ENCODE assay signal across 35 mouse cellular contexts in the genomic region with DNA sequence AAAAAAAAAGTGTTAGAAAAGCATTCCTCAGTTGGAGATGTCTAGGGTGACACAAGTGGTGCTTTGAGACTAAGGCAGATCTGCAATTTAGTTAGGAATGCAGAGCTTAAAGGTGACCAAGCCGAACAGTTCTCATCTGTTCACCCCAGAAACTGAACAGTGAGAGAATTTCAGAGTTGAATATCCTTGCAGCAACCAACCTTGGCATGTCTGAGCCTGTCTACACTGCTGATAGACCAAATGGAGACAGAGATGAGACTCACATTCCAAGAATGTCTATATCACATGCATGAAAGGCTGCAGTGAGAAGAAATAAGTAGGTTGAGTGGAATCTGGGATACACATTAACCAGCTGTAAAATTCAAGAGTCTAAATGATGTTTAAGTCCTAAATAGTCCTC. TPM values are rescaled to one million over a fixed set of nuclear protein-coding genes. Genes with fewer than 3 reads are reported as not detected.
"Had no signal": no experiment of that assay in that cellular context is flagged by ENCODE, and none has a peak within 500 bp of the region (broad histone marks: within the 10 kb centered on the region; RNA-seq: fewer than 3 reads in every experiment).

No protein-coding gene starts in this region.

- H3K9me3 ChIP-seq: limb, embryonic 10.5 days; limb, embryonic 12.5 days; limb, embryonic 13.5 days; limb, embryonic 15.5 days; liver, embryonic 12.5 days; liver, embryonic 13.5 days; liver, embryonic 15.5 days; lung, embryonic 15.5 days; megakaryocyte, embryonic 14.5 days; midbrain, embryonic 10.5 days; midbrain, embryonic 12.5 days; midbrain, embryonic 13.5 days; midbrain, embryonic 15.5 days; neural tube, embryonic 12.5 days; neural tube, embryonic 13.5 days had no signal

- H3K9ac ChIP-seq: limb, embryonic 12.5 days; limb, embryonic 13.5 days; limb, embryonic 15.5 days; liver, embryonic 12.5 days; liver, embryonic 13.5 days; liver, embryonic 14.5 days; liver, embryonic 15.5 days; liver, postnatal 0 days; lung, embryonic 14.5 days; lung, embryonic 15.5 days; midbrain, embryonic 12.5 days; midbrain, embryonic 13.5 days; midbrain, embryonic 15.5 days; neural tube, embryonic 12.5 days; neural tube, embryonic 13.5 days had no signal

- H3K27ac ChIP-seq: limb, embryonic 10.5 days; limb, embryonic 12.5 days; limb, embryonic 13.5 days; limb, embryonic 15.5 days; liver, embryonic 12.5 days; liver, embryonic 13.5 days; liver, embryonic 14.5 days; liver, embryonic 15.5 days; lung, embryonic 15.5 days; macrophage; midbrain, embryonic 10.5 days; midbrain, embryonic 12.5 days; midbrain, embryonic 13.5 days; midbrain, embryonic 15.5 days; neural tube, embryonic 12.5 days; neural tube, embryonic 13.5 days had no signal

- H3K36me3 ChIP-seq: limb, embryonic 10.5 days; limb, embryonic 12.5 days; limb, embryonic 15.5 days; liver, embryonic 12.5 days; liver, embryonic 13.5 days; liver, embryonic 15.5 days; lung, embryonic 15.5 days; midbrain, embryonic 10.5 days; midbrain, embryonic 12.5 days; midbrain, embryonic 13.5 days; midbrain, embryonic 15.5 days; neural tube, embryonic 12.5 days had no signal

- H3K4me3 ChIP-seq: limb, embryonic 10.5 days; limb, embryonic 12.5 days; limb, embryonic 13.5 days; limb, embryonic 15.5 days; liver, embryonic 12.5 days; liver, embryonic 13.5 days; liver, embryonic 15.5 days; lung, embryonic 15.5 days; megakaryocyte, embryonic 14.5 days; midbrain, embryonic 10.5 days; midbrain, embryonic 12.5 days; midbrain, embryonic 13.5 days; midbrain, embryonic 15.5 days; myocyte; neural tube, embryonic 12.5 days; neural tube, embryonic 13.5 days had no signal

- H3K4me2 ChIP-seq: limb, embryonic 12.5 days; limb, embryonic 13.5 days; limb, embryonic 15.5 days; liver, embryonic 11.5 days; liver, embryonic 12.5 days; liver, embryonic 13.5 days; liver, embryonic 15.5 days; lung, embryonic 14.5 days; lung, embryonic 15.5 days; midbrain, embryonic 11.5 days; midbrain, embryonic 12.5 days; midbrain, embryonic 13.5 days; midbrain, embryonic 15.5 days; neural tube, embryonic 12.5 days; neural tube, embryonic 13.5 days had no signal

- H3K4me1 ChIP-seq: limb, embryonic 10.5 days; limb, embryonic 12.5 days; limb, embryonic 13.5 days; limb, embryonic 15.5 days; liver, embryonic 12.5 days; liver, embryonic 13.5 days; liver, embryonic 15.5 days; midbrain, embryonic 10.5 days; midbrain, embryonic 12.5 days; midbrain, embryonic 13.5 days; neural tube, embryonic 12.5 days had no signal

- ATAC-seq: liver, embryonic 12.5 days; liver, postnatal 0 days; lung, postnatal 0 days; midbrain, embryonic 13.5 days; midbrain, embryonic 15.5 days; midbrain, embryonic 16.5 days had no signal

- H3K27me3 ChIP-seq: limb, embryonic 12.5 days; limb, embryonic 13.5 days; limb, embryonic 15.5 days; liver, embryonic 12.5 days; liver, embryonic 13.5 days; liver, embryonic 15.5 days; lung, embryonic 15.5 days; megakaryocyte, embryonic 14.5 days; midbrain, embryonic 12.5 days; midbrain, embryonic 13.5 days; midbrain, embryonic 15.5 days; neural tube, embryonic 12.5 days; neural tube, embryonic 13.5 days had no signal

- DNase-seq: left cerebral cortex, postnatal 4 days; liver; liver, embryonic 13.5 days; liver, postnatal 0 days; lung, adult 18-20 months; lung, adult 2 months; lung, embryonic 14.5 days; lung, postnatal 10 days; lung, postnatal 14 days; lung, postnatal 36 days; lung, postnatal 4 days; midbrain, embryonic 14.5 days had no signal

RNA-seq across cellular contexts. Expression of a gene that starts 50.5 kb away (rescaled TPM):
- total RNA-seq: liver, adult 2 months; megakaryocyte progenitor cell, adult 5-6 weeks had no signal
- polyA plus RNA-seq: macrophage had no signal
